Mouse (Mus musculus) left cerebral cortex, adult 8-10 months (tissue): Measurements from ENCODE around the gene Ahcyl2. TPM values are rescaled to one million over a fixed set of nuclear protein-coding genes. Genes with fewer than 3 reads are reported as not detected.
"Not testable (repeated sequence)": the region's sequence is repeated elsewhere in the genome, so short reads cannot be mapped to it uniquely, and the experiment has no call there.

Source experiments
- DNase-seq, 2 experiments: peaks; one replicate each; pipeline ENCODE4 v3.0.0; 2022; ENCODE audit warnings: low spot score in 2 of 2
- total RNA-seq, 4 experiments: library from RNA; stranded (reverse); gene quantifications; 2 replicates each; pipeline ENCODE4 v1.2.4; 2022

Gene Ahcyl2
- 100 to 1,000 TPM; 128 to 171 (median 150) TPM for total RNA-seq

GRCm38 (mm10) chr6:29767813-29768660 is at the start of gene Ahcyl2:
TSS of gene Ahcyl2 (plus strand) at chr6:29768011.
- DNase-seq, result peak; percentile 84 to 96

GRCm38 (mm10) chr6:29718894-29719329 is 48.9 kb upstream of the Ahcyl2 start:
- DNase-seq, result peak; percentile 71 to 73

GRCm38 (mm10) chr6:29721890-29722289 is 45.9 kb upstream of the Ahcyl2 start:
- DNase-seq, result no peak

- no peak for DNase-seq
Measured at GRCm38 (mm10) chr6:29726576-29727200, 41.1 kb upstream of the Ahcyl2 start.

GRCm38 (mm10) chr6:29728035-29728434 is 39.8 kb upstream of the Ahcyl2 start:
- no peak for DNase-seq

GRCm38 (mm10) chr6:29729491-29729890 is 38.3 kb upstream of the Ahcyl2 start:
- DNase-seq, result no peak

- DNase-seq, result no peak
Measured at GRCm38 (mm10) chr6:29735336-29735688, 32.5 kb upstream of the Ahcyl2 start, which contains the start of gene Smo. TSS of gene Smo (plus strand) at chr6:29735503.

GRCm38 (mm10) chr6:29735689-29736451 is 31.9 kb upstream of the Ahcyl2 start:
- no peak for DNase-seq

GRCm38 (mm10) chr6:29736610-29737458 is 31.0 kb upstream of the Ahcyl2 start:
- no peak for DNase-seq

GRCm38 (mm10) chr6:29751466-29752152 is 16.2 kb upstream of the Ahcyl2 start:
- peak in 1 of 2 experiments; percentile 56 for DNase-seq

- DNase-seq, result no peak
Measured at GRCm38 (mm10) chr6:29753336-29753735, 14.5 kb upstream of the Ahcyl2 start.

- no peak for DNase-seq
Measured at GRCm38 (mm10) chr6:29756001-29756400, 11.8 kb upstream of the Ahcyl2 start.

GRCm38 (mm10) chr6:29756476-29756875 is 11.3 kb upstream of the Ahcyl2 start:
- no peak for DNase-seq

GRCm38 (mm10) chr6:29758417-29758816 is 9.4 kb upstream of the Ahcyl2 start:
- DNase-seq, result peak; percentile 36 to 62

- no peak for DNase-seq
Measured at GRCm38 (mm10) chr6:29759012-29759679, 8.7 kb upstream of the Ahcyl2 start.

- not testable (repeated sequence) for DNase-seq
Measured at GRCm38 (mm10) chr6:29760397-29760796, 7.4 kb upstream of the Ahcyl2 start.

GRCm38 (mm10) chr6:29761282-29761681 is 6.5 kb upstream of the Ahcyl2 start:
- DNase-seq, result no peak

- DNase-seq, result no peak
Measured at GRCm38 (mm10) chr6:29762524-29762923, 5.3 kb upstream of the Ahcyl2 start.

GRCm38 (mm10) chr6:29766874-29767273 is 937 bp upstream of the Ahcyl2 start:
- DNase-seq, result no peak
